Mouse (Mus musculus): ENCODE results near the gene Xab2. TPM values are rescaled to one million over a fixed set of nuclear protein-coding genes. Genes with fewer than 3 reads are reported as not detected.

Gene Xab2
- total RNA-seq, 2 experiments from 2014 or later, result 33.1 to 34.9 TPM

DNA sequence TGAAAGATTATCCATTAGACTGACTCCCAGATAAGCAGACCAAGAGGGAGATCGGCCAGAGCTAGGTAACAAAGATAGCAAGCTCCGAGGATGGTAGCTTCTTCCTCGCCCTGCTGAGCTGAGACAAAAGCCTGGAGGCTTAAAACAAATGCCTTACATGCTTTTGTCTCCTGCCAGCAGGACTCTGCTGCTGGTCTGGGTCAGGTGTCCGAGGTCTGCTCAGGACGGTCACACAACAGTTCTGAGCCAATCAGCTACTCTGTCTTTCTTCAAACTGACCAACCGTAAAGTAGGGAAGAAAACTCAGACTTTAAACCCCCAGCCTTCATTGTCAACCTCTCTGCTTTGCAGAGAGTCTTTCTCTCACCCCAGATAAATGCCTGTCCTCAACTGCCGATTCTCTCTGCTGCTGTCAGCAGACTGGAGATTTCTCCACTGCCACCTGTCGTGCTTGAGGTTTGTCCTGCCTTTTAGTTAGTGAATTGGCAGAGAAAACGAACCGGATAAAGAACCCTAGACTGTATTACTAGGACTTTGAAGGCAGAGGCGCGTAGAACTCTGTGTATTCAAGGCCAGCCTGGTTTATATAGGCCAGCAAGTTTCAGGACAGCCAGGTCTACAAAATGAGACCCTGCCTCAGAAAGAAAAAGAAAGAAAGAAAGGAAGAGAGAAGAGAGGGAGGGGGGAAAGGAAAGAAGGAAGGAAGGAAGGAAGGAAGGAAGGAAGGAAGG, 53.3 kb downstream of the Xab2 start, which contains the start of gene C330021F23Rik:
Gene C330021F23Rik (plus strand): TSS at position 350 of the 731 bp plus-strand sequence.
- DNase-seq (ENCODE audit: low spot score in 2 of 2), result no peak

Other genes with a start within 250 kb of the Xab2 start
- gene Arhgef18, start 228.3 kb downstream of the Xab2 start, total RNA-seq (2021), result 10 to 100 TPM; 34.5 to 39.5 TPM
- 1 to 10 TPM in 1 of 2 experiments, under 1 TPM in 1; 0.91 to 1.8 TPM for gene Pex11g, start 153.6 kb downstream of the Xab2 start, total RNA-seq (2021)
- gene Tex45, start 150.5 kb downstream of the Xab2 start, total RNA-seq (2021), result under 1 TPM in 1 of 2 experiments, not detected in 1; 0.28 TPM
- gene Zfp358, start 128.2 kb downstream of the Xab2 start, total RNA-seq (2021), result 10 to 100 TPM; 25.3 to 27.4 TPM
- 10 to 100 TPM; 63.3 to 77.4 TPM for gene Mcoln1, start 120.9 kb downstream of the Xab2 start, total RNA-seq (2021)
- gene Pnpla6, start 105.9 kb downstream of the Xab2 start, total RNA-seq (2021), result 10 to 100 TPM; 64.8 to 71.0 TPM
- not detected for gene C330021F23Rik, start 53.3 kb downstream of the Xab2 start, total RNA-seq (2021)
- gene Camsap3, start 34.0 kb downstream of the Xab2 start, total RNA-seq (2021), result 10 to 100 TPM; 45.8 to 49.8 TPM
- gene Pet100, start 232 bp upstream of the Xab2 start, total RNA-seq (2021), result 10 to 100 TPM; 80.0 to 95.8 TPM
- gene Pcp2, start 4.2 kb upstream of the Xab2 start, total RNA-seq (2021), result 1 to 10 TPM in 1 of 2 experiments, not detected in 1; 2.1 TPM
- gene Stxbp2, start 9.6 kb upstream of the Xab2 start, total RNA-seq (2021), result 10 to 100 TPM; 34.0 to 51.8 TPM
- under 1 TPM; 0.39 to 0.45 TPM for gene Retn, start 34.5 kb upstream of the Xab2 start, total RNA-seq (2021)
- under 1 TPM in 1 of 2 experiments, not detected in 1; 0.33 TPM for gene Mcemp1, start 44.4 kb upstream of the Xab2 start, total RNA-seq (2021)
- gene Fcor, start 51.0 kb upstream of the Xab2 start, total RNA-seq (2021), result 10 to 100 TPM; 19.8 to 23.4 TPM
- gene Trappc5, start 55.0 kb upstream of the Xab2 start, total RNA-seq (2021), result 10 to 100 TPM; 27.9 to 28.5 TPM
- gene Fcer2a, start 72.9 kb upstream of the Xab2 start, total RNA-seq (2021), result not detected
- not detected for gene Clec4g, start 99.3 kb upstream of the Xab2 start, total RNA-seq (2021)
- gene Cd209a, start 127.7 kb upstream of the Xab2 start, total RNA-seq (2021), result not detected
- not detected for gene Cd209e, start 233.0 kb upstream of the Xab2 start, total RNA-seq (2021)